In genomic region chr5:64504507-64504906, GRCm38 (mm10) we compare ENCODE assay signal across 8 mouse cellular contexts.
DNase-seq lines count a peak whose midpoint lies in the region; ATAC-seq and TF ChIP-seq lines count a peak whose summit lies in the region.

No protein-coding gene starts in this region.

- no peaks in the 10 kb centered on the region for H3K27me3 ChIP-seq in hindbrain, embryonic 11.5 days (ENCODE audit: control insufficient read depth, insufficient read depth, low read length)
- no peaks in the 10 kb centered on the region for H3K27me3 ChIP-seq in hindbrain, embryonic 13.5 days
- no peaks in the 10 kb centered on the region; a peak in 1 of 4 replicates for H3K27me3 ChIP-seq in MEL (ENCODE audit: control insufficient read depth in 1 of 2, insufficient read depth in 2 of 2, low read length in 2 of 2)
- peaks cover 7% of the 10 kb centered on the region; the same call in 1 of the 2 replicates for H3K27me3 ChIP-seq in embryonic facial prominence, embryonic 10.5 days (replicated peaks; ENCODE audit: low read depth, poor library complexity, severe bottlenecking)
- no peaks in the 10 kb centered on the region for H3K27me3 ChIP-seq in liver, embryonic 12.5 days (replicated peaks)
- H3K27me3 ChIP-seq in hindbrain, postnatal 0 days (ENCODE audit: insufficient read depth, low read length): no peaks in the 10 kb centered on the region

- no peak for TF ChIP-seq POLR2A in MEL (IDR thresholded peaks at IDR 0.05; ENCODE audit: control insufficient read depth in 1 of 2, insufficient read depth in 1 of 2, low read depth in 1 of 2, low read length in 2 of 2, poor library complexity in 1 of 2)

- no peak for TF ChIP-seq EP300 in MEL (IDR thresholded peaks at IDR 0.05; ENCODE audit: low read depth in 1 of 2, low read length in 2 of 2)

- no peak overlapping the region for H3K4me3 ChIP-seq in hindbrain, embryonic 11.5 days (ENCODE audit: low read depth, low read length)
- no peak overlapping the region for H3K4me3 ChIP-seq in hindbrain, embryonic 13.5 days
- no peak overlapping the region for H3K4me3 ChIP-seq in MEL (ENCODE audit: control insufficient read depth in 1 of 2, insufficient read depth in 1 of 2, low read depth in 2 of 2, low read length in 2 of 2)
- 0 out of 2 replicates have a peak overlapping the region, but pooled peaks have one; percentile 50 for H3K4me3 ChIP-seq in embryonic facial prominence, embryonic 10.5 days
- no peak overlapping the region for H3K4me3 ChIP-seq in liver, embryonic 12.5 days
- no peak overlapping the region for H3K4me3 ChIP-seq in hindbrain, postnatal 0 days (ENCODE audit: low read length)

- no peak overlapping the region for H3K9ac ChIP-seq in hindbrain, embryonic 11.5 days (ENCODE audit: low read depth, low read length)
- H3K9ac ChIP-seq in hindbrain, embryonic 13.5 days: no peak overlapping the region
- H3K9ac ChIP-seq in MEL (ENCODE audit: control insufficient read depth, low read depth, low read length, poor library complexity, severe bottlenecking): no peak overlapping the region; the same call in 1 of the 2 replicates
- H3K9ac ChIP-seq in liver, embryonic 12.5 days: peak overlapping the region; percentile 72
- no peak overlapping the region for H3K9ac ChIP-seq in hindbrain, postnatal 0 days (replicated peaks; ENCODE audit: low read length)

- no peak overlapping the region for H3K27ac ChIP-seq in hindbrain, embryonic 11.5 days (ENCODE audit: low read depth, low read length)
- no peak overlapping the region for H3K27ac ChIP-seq in hindbrain, embryonic 13.5 days
- H3K27ac ChIP-seq in MEL (ENCODE audit: control insufficient read depth, low read depth, low read length): peak overlapping the region; percentile 32; the same call in 1 of the 2 replicates
- H3K27ac ChIP-seq in embryonic facial prominence, embryonic 10.5 days (replicated peaks): peak overlapping the region; percentile 85
- peak overlapping the region; percentile 88 for H3K27ac ChIP-seq in liver, embryonic 12.5 days
- H3K27ac ChIP-seq in hindbrain, postnatal 0 days: no peak overlapping the region

- no peaks in the 10 kb centered on the region for H3K36me3 ChIP-seq in hindbrain, embryonic 11.5 days (ENCODE audit: control insufficient read depth, insufficient read depth, low read length)
- H3K36me3 ChIP-seq in hindbrain, embryonic 13.5 days: no peaks in the 10 kb centered on the region
- H3K36me3 ChIP-seq in MEL (ENCODE audit: control insufficient read depth in 1 of 2, insufficient read depth in 2 of 2, low read length in 2 of 2): peaks cover 0 to 11% of the 10 kb centered on the region in 2 experiments; a peak in 2 of 4 replicates
- no peaks in the 10 kb centered on the region for H3K36me3 ChIP-seq in embryonic facial prominence, embryonic 10.5 days (replicated peaks)
- no peaks in the 10 kb centered on the region for H3K36me3 ChIP-seq in liver, embryonic 12.5 days
- no peaks in the 10 kb centered on the region for H3K36me3 ChIP-seq in hindbrain, postnatal 0 days (ENCODE audit: insufficient read depth, low read length)

- TF ChIP-seq RAD21 in MEL (IDR thresholded peaks at IDR 0.05; ENCODE audit: low read depth, low read length): no peak

- peak; percentile 14; the same call in 1 of the 2 replicates for ATAC-seq in hindbrain, embryonic 11.5 days (ENCODE audit: low FRiP score)
- ATAC-seq in hindbrain, embryonic 13.5 days (ENCODE audit: low FRiP score): no peak
- peak; percentile 1; the same call in 1 of the 2 replicates for ATAC-seq in liver, embryonic 12.5 days
- no peak for ATAC-seq in hindbrain, postnatal 0 days

- H3K4me1 ChIP-seq in hindbrain, embryonic 11.5 days (replicated peaks; ENCODE audit: control insufficient read depth, insufficient read depth, low read length): no peaks in the 10 kb centered on the region; the same call in 1 of the 2 replicates
- H3K4me1 ChIP-seq in hindbrain, embryonic 13.5 days (replicated peaks): peaks cover 23% of the 10 kb centered on the region
- peaks cover 2 to 23% of the 10 kb centered on the region in 2 experiments for H3K4me1 ChIP-seq in MEL (ENCODE audit: control insufficient read depth in 1 of 2, insufficient read depth in 2 of 2, low read length in 2 of 2)
- peaks cover 48% of the 10 kb centered on the region for H3K4me1 ChIP-seq in embryonic facial prominence, embryonic 10.5 days
- H3K4me1 ChIP-seq in liver, embryonic 12.5 days: peaks cover 64% of the 10 kb centered on the region
- H3K4me1 ChIP-seq in hindbrain, postnatal 0 days (ENCODE audit: insufficient read depth, low read length): peaks cover 9% of the 10 kb centered on the region

- WGBS in hindbrain, embryonic 11.5 days: 34% methylated on average over 6 of the region's 6 CpGs
- 41% methylated on average over 6 of the region's 6 CpGs for WGBS in hindbrain, embryonic 13.5 days
- WGBS in embryonic facial prominence, embryonic 10.5 days: 33% methylated on average over 6 of the region's 6 CpGs
- WGBS in liver, embryonic 12.5 days (ENCODE audit: insufficient replicate concordance): 67% methylated on average over 6 of the region's 6 CpGs
- 51% methylated on average over 6 of the region's 6 CpGs for WGBS in hindbrain, postnatal 0 days

- H3K79me2 ChIP-seq in MEL (ENCODE audit: control insufficient read depth, insufficient read depth, low read length, poor library complexity): peaks cover 2% of the 10 kb centered on the region; the same call in 1 of the 2 replicates

- DNase-seq in hindbrain, embryonic 11.5 days (ENCODE audit: low spot score): peak; percentile 33
- no peak for DNase-seq in MEL (ENCODE audit: low read depth, low spot score)
- peak; percentile 46 for DNase-seq in embryonic facial prominence, embryonic 10.5 days (ENCODE audit: low spot score)
- DNase-seq in cerebellum, postnatal 4 days (ENCODE audit: low spot score in 2 of 2): no peak
- no peak for DNase-seq in spleen, postnatal 14 days (ENCODE audit: low spot score in 2 of 2)
- DNase-seq in hindbrain, postnatal 0 days (ENCODE audit: low spot score): no peak

- TF ChIP-seq CTCF in MEL (IDR thresholded peaks at IDR 0.05 in 2 of 3, conservative IDR thresholded peaks at IDR 0.05 in 1 of 3; ENCODE audit: control insufficient read depth in 1 of 3, insufficient read depth in 1 of 3, low read depth in 2 of 3, low read length in 3 of 3, poor library complexity in 1 of 3, severe bottlenecking in 1 of 3): no peak
- no peak for TF ChIP-seq CTCF in hindbrain, postnatal 0 days (IDR thresholded peaks at IDR 0.05; ENCODE audit: low read depth)

- no peaks in the 10 kb centered on the region for H3K9me3 ChIP-seq in hindbrain, embryonic 11.5 days (ENCODE audit: control insufficient read depth, low read length)
- no peaks in the 10 kb centered on the region for H3K9me3 ChIP-seq in hindbrain, embryonic 13.5 days
- H3K9me3 ChIP-seq in MEL (replicated peaks; ENCODE audit: insufficient read depth, low read length): no peaks in the 10 kb centered on the region
- no peaks in the 10 kb centered on the region for H3K9me3 ChIP-seq in embryonic facial prominence, embryonic 10.5 days
- no peaks in the 10 kb centered on the region for H3K9me3 ChIP-seq in liver, embryonic 12.5 days (replicated peaks)
- H3K9me3 ChIP-seq in hindbrain, postnatal 0 days (ENCODE audit: low read length): no peaks in the 10 kb centered on the region

- H3K4me2 ChIP-seq in hindbrain, embryonic 11.5 days (replicated peaks; ENCODE audit: low read depth, low read length): no peak overlapping the region
- H3K4me2 ChIP-seq in hindbrain, embryonic 13.5 days: no peak overlapping the region
- H3K4me2 ChIP-seq in liver, embryonic 12.5 days: peak overlapping the region; percentile 84; the same call in 1 of the 2 replicates
- H3K4me2 ChIP-seq in hindbrain, postnatal 0 days (ENCODE audit: low read depth, low read length): no peak overlapping the region

TF ChIP-seq in MEL, 35 proteins besides CTCF, POLR2A, EP300 and RAD21:
- TF ChIP-seq KAT2A (conservative IDR thresholded peaks at IDR 0.05; ENCODE audit: low read depth, low read length) (no peak), MAFK (IDR thresholded peaks at IDR 0.05; ENCODE audit: borderline replicate concordance, low read depth, low read length) (no peak), MAZ (IDR thresholded peaks at IDR 0.05; ENCODE audit: low read depth, low read length) (no peak), CHD1 (IDR thresholded peaks at IDR 0.05; ENCODE audit: low read depth, low read length) (no peak), SIN3A (IDR thresholded peaks at IDR 0.05; ENCODE audit: low read length) (no peak), MAX (IDR thresholded peaks at IDR 0.05; ENCODE audit: low read length) (no peak), SMC3 (IDR thresholded peaks at IDR 0.05; ENCODE audit: low read depth, low read length) (no peak), MYC (IDR thresholded peaks at IDR 0.05; ENCODE audit: low read depth, low read length) (no peak), E2F4 (IDR thresholded peaks at IDR 0.05; ENCODE audit: borderline replicate concordance, low read depth, low read length) (no peak), ZMIZ1 (IDR thresholded peaks at IDR 0.05; ENCODE audit: low read depth, low read length) (no peak), MYB (IDR thresholded peaks at IDR 0.05; ENCODE audit: low read depth, low read length) (no peak), ZC3H11A (IDR thresholded peaks at IDR 0.05; ENCODE audit: low read depth, low read length) (no peak), NRF1 (IDR thresholded peaks at IDR 0.05; ENCODE audit: insufficient read depth, low read depth, low read length, poor library complexity, severe bottlenecking) (no peak), NELFE (IDR thresholded peaks at IDR 0.05; ENCODE audit: low read depth, low read length) (no peak), ZNF384 (IDR thresholded peaks at IDR 0.05; ENCODE audit: low read depth, low read length) (no peak), CHD2 (IDR thresholded peaks at IDR 0.05; ENCODE audit: low read length) (no peak), POLR2AphosphoS2 (IDR thresholded peaks at IDR 0.05; ENCODE audit: low read length) (no peak)

Comparison
In these comparisons a context has a peak if more than half of its experiments do, and no peak if none do; other contexts are left out.
1. ATAC-seq: peak in hindbrain, embryonic 11.5 days (single experiment) and liver, embryonic 12.5 days (single experiment); none in hindbrain, embryonic 13.5 days (single experiment) and hindbrain, postnatal 0 days (single experiment).
2. DNase-seq: peak in hindbrain, embryonic 11.5 days (single experiment) and embryonic facial prominence, embryonic 10.5 days (single experiment); none in MEL (single experiment), cerebellum, postnatal 4 days (0 of 2), spleen, postnatal 14 days (0 of 2) and hindbrain, postnatal 0 days (single experiment).
3. H3K27ac ChIP-seq: peak in MEL (single experiment), embryonic facial prominence, embryonic 10.5 days (single experiment) and liver, embryonic 12.5 days (single experiment); none in hindbrain, embryonic 11.5 days (single experiment), hindbrain, embryonic 13.5 days (single experiment) and hindbrain, postnatal 0 days (single experiment).